Mouse (Mus musculus) embryonic facial prominence, embryonic 11.5 days (tissue): Measurements from ENCODE around the gene She. TPM values are rescaled to one million over a fixed set of nuclear protein-coding genes. Genes with fewer than 3 reads are reported as not detected.

Experiments used
- ATAC-seq: fragments of 200-750 bp; cut with Nextera tagmentation; replicated peaks from 2 replicates; pipeline ENCODE4 v1.8.0; 2017; ENCODE audit warnings: low read depth; ENCODE audit not compliant: insufficient number of reproducible peaks, low FRiP score, low TSS enrichment
- DNase-seq: peaks from one replicate; pipeline ENCODE4 v3.0.0-alpha.2; 2015; ENCODE audit warnings: low spot score
- H3K27ac ChIP-seq: fragments of 300-500 bp; sonication (generic); replicated peaks from 2 replicates; pipeline ENCODE4 v1.5.1; 2014; ENCODE audit warnings: mild to moderate bottlenecking, low read depth, low read length, control low read depth
- H3K27me3 ChIP-seq: fragments of 300-500 bp; sonication (generic); 2 replicates; pipeline ENCODE4 v1.6.1; 2014; ENCODE audit warnings: mild to moderate bottlenecking, low read length, moderate library complexity, mixed read lengths; ENCODE audit not compliant: control insufficient read depth, insufficient read depth
- H3K36me3 ChIP-seq: fragments of 300-500 bp; sonication (generic); replicated peaks from 2 replicates; pipeline ENCODE4 v1.6.1; 2014; ENCODE audit warnings: low read depth, mild to moderate bottlenecking, low read length, moderate library complexity, mixed read lengths; ENCODE audit not compliant: control insufficient read depth, insufficient read depth
- H3K4me1 ChIP-seq: fragments of 300-500 bp; sonication (generic); 2 replicates; pipeline ENCODE4 v1.6.1; 2014; ENCODE audit warnings: low read length, mixed read lengths; ENCODE audit not compliant: control insufficient read depth, insufficient read depth
- H3K4me2 ChIP-seq: fragments of 300-500 bp; sonication (generic); 2 replicates; pipeline ENCODE4 v1.6.1; 2014; ENCODE audit warnings: low read depth, mild to moderate bottlenecking, control low read depth, low read length, moderate library complexity
- H3K4me3 ChIP-seq: fragments of 300-500 bp; sonication (generic); 2 replicates; pipeline ENCODE4 v1.5.1; 2014; ENCODE audit warnings: low read depth, low read length, control low read depth
- H3K9ac ChIP-seq: fragments of 300-500 bp; sonication (generic); replicated peaks from 2 replicates; pipeline ENCODE4 v1.6.1; 2014; ENCODE audit warnings: mild to moderate bottlenecking, control low read depth, low read length
- H3K9me3 ChIP-seq: fragments of 300-500 bp; sonication (generic); replicated peaks from 2 replicates; pipeline ENCODE4 v1.6.1; 2016; ENCODE audit warnings: mild to moderate bottlenecking, low read length, inconsistent platforms, mixed read lengths; ENCODE audit not compliant: control insufficient read depth
- WGBS: fragments of 180-500 bp; shearing (Covaris S2); extraction: QIAGEN DNeasy Blood & Tissue Kit; methylation state at CpG from one replicate; pipeline ENCODE4 v1.1.7; 2014; 5-methylcytosine and 5-hydroxymethylcytosine counted together
- polyA plus RNA-seq: library from polyadenylated mRNA; unstranded; fragments of >200 nt; fragmentation: Nextera tagmentation; extraction: Ambion mirVana; gene quantifications from 2 replicates; pipeline ENCODE4 v1.2.1, GENCODE M21; 2014

The She gene
- polyA plus RNA-seq, 1 experiment from 2014 or later: 2.7 TPM

DNA sequence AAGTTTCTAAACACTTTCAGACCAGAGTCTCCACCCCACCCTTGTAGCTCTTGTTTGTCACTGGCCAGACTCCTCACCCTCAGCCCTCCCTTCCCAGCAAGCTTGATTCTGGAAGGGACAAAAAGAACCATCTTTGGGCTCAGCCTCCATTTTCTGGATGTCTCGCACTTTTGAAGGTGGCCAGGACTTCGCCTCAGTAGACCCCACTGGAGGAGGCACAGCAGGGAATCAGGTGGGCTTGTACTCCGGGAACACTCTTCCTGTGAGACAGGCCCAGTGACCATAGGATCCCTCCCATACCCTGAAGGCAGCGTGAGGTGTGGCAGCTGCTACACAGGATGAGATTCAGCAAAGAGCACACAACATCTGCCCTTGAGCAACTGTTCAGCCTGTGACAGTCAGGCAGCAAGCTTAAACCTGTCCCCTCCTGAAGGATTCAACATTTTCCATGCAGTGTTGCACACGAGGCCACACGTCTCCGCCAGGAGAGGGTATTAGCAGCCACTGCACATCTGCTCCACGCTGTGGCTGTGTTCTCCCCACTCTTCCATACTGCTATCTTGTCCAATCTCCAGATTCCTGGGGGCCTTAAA lies 66.1 kb downstream of the She start:
- Histone ChIP-seq H3K4me3 (no peak overlapping the region), H3K4me2 (no peak overlapping the region), H3K4me1 (0 out of 2 replicates have a peak, but pooled peaks cover 2% of the 10 kb centered on the region), H3K36me3 (no peaks in the 10 kb centered on the region), H3K27me3 (no peaks in the 10 kb centered on the region), H3K9me3 (no peaks in the 10 kb centered on the region), H3K9ac (no peak overlapping the region), H3K27ac (no peak overlapping the region)
- ATAC-seq (no peak), DNase-seq (no peak)
- WGBS: 65% methylated on average over 8 of the region's 8 CpGs

DNA sequence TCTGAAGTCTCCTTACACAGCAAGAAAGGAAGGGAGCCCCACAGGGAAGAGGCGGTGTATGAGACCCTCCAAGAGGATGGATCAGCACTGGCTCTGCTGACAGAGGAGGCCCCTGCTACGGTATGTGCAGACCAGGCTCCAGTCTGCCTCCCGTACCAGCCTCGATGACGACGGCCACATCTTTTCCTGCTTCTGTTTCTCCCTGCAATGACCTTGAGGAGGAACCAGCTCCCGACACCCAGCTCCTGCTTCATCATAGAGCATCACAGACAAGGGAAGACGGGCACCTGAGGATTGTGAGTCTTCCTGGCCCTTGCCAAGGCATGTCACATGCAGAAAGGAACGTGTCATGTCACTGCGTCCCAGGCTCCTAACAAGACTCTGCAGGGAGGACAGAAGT lies 66.8 kb downstream of the She start:
- DNase-seq (no peak), ATAC-seq (no peak)
- Histone ChIP-seq H3K27ac (no peak overlapping the region), H3K4me3 (no peak overlapping the region), H3K4me2 (no peak overlapping the region), H3K27me3 (no peaks in the 10 kb centered on the region), H3K9ac (no peak overlapping the region), H3K36me3 (no peaks in the 10 kb centered on the region), H3K9me3 (no peaks in the 10 kb centered on the region), H3K4me1 (0 out of 2 replicates have a peak, but pooled peaks cover 2% of the 10 kb centered on the region)
- 80% methylated on average over 10 of the region's 10 CpGs for WGBS

DNA sequence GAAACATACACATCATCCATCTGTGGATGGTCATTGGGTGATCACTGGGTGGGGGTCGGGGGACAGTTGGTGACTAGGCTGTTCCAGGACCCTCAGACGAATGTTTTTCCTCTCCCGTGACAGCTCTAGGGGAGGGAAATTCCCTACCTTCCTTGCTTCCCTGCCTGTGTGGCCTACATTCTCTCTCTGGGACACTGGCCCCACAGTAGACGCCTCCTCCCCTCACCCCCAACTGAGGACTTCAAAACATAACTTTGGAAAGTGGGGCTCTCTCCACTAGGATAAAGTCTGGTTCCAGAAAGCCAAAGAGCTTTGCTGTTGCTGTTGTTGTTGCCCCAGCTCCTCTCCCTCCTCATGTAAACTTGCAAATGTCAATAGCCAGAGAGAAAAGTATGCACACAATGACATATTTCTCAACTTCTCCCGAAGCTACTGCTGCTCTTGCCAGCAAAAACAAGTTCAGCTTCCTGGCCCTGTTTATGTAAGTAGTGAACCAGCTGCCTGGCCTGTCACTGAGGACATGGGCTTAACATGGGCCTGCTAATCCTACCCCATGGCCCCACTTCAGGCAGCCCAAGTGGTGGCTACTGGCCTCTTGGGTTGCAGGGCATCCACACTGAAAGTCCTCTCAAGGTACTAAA lies 67.8 kb downstream of the She start:
- no peak overlapping the region for H3K9ac ChIP-seq
- no peak for DNase-seq
- ATAC-seq: no peak
- H3K36me3 ChIP-seq: no peaks in the 10 kb centered on the region
- H3K27me3 ChIP-seq: no peaks in the 10 kb centered on the region
- H3K4me2 ChIP-seq: no peak overlapping the region
- H3K9me3 ChIP-seq: no peaks in the 10 kb centered on the region
- no peak overlapping the region for H3K4me3 ChIP-seq
- 0 out of 2 replicates have a peak, but pooled peaks cover 2% of the 10 kb centered on the region for H3K4me1 ChIP-seq
- WGBS: 67% methylated on average over 5 of the region's 5 CpGs
- no peak overlapping the region for H3K27ac ChIP-seq

DNA sequence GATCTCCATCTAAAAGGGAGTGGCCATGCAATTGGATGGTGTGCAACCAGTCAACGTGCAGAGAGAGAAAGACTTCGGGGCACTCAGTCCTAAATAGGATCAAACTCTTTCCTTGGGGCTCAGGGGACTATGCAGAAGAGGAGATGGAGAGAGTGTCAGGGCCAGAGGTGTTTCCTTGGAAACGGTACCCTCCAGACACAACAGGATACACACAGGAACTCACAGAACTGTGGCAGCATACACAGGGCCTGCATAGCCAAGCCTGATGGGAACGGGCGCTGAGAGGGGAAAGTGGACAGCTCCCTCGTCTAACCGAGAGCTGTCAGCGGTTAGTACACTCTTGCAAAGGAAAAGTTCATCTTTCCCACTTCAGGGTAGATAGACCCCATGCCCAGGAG lies 68.3 kb downstream of the She start:
- no peak overlapping the region for H3K4me3 ChIP-seq

DNA sequence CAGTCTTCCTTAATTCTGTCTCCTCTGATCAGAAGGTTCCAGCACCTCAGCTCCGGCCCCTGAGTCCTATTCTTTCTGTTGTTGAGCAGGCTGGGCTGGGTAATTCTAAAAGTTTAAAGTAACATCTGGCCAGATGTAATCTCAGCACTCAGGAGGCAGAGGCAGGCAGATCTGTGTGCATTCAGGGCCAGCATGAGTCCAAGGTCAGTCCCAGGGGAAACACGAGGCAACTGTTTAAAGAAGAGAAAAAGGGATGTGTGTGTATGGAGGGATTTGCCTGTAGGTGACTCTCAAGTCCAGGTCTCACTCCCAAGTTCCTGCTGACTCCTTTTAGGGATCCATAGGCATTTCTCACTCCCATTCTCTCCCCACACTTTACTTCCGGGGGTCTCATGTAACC lies 76.7 kb downstream of the She start:
- H3K4me2 ChIP-seq: no peak overlapping the region
- 93% methylated on average over 3 of the region's 3 CpGs for WGBS
- no peaks in the 10 kb centered on the region; the same call in 1 of the 2 replicates for H3K4me1 ChIP-seq
- no peak overlapping the region for H3K27ac ChIP-seq
- ATAC-seq (no peak), DNase-seq (no peak)
- H3K36me3 ChIP-seq: no peaks in the 10 kb centered on the region
- no peaks in the 10 kb centered on the region for H3K9me3 ChIP-seq
- H3K27me3 ChIP-seq: no peaks in the 10 kb centered on the region; the same call in 1 of the 2 replicates
- H3K4me3 ChIP-seq: no peak overlapping the region
- no peak overlapping the region for H3K9ac ChIP-seq

More for the DNA sequence above, 68.3 kb downstream of the She start:
- 64% methylated on average over 8 of the region's 8 CpGs for WGBS
- ATAC-seq (no peak), DNase-seq (no peak)
- Histone ChIP-seq H3K36me3 (no peaks in the 10 kb centered on the region), H3K9ac (no peak overlapping the region), H3K27me3 (no peaks in the 10 kb centered on the region), H3K27ac (no peak overlapping the region), H3K9me3 (no peaks in the 10 kb centered on the region), H3K4me2 (no peak overlapping the region), H3K4me1 (0 out of 2 replicates have a peak, but pooled peaks cover 2% of the 10 kb centered on the region)

Other genes starting within 250 kb of the She start
- 14.9 and 15.1 TPM in 2 replicates for gene Adar, start 116.3 kb upstream of the She start, polyA plus RNA-seq
- 2.9 and 3.7 TPM in 2 replicates for gene Chrnb2, start 66.7 kb upstream of the She start, polyA plus RNA-seq
- gene Ube2q1, start 57.8 kb upstream of the She start, polyA plus RNA-seq: 21.7 and 24.0 TPM in 2 replicates
- 0.15 and 0.21 TPM in 2 replicates for gene Il6ra, start 81.8 kb downstream of the She start, polyA plus RNA-seq
- 10.6 and 10.7 TPM in 2 replicates for gene Atp8b2, start 132.1 kb downstream of the She start, polyA plus RNA-seq
- 201 and 207 TPM in 2 replicates for gene Hax1, start 167.4 kb downstream of the She start, polyA plus RNA-seq
- 171 and 176 TPM in 2 replicates for gene 4933434E20Rik, start 220.3 kb downstream of the She start, polyA plus RNA-seq
- 221 and 227 TPM in 2 replicates for gene Ubap2l, start 221.3 kb downstream of the She start, polyA plus RNA-seq
- 551 and 574 TPM in 2 replicates for gene Tpm3, start 241.3 kb downstream of the She start, polyA plus RNA-seq